Mouse (Mus musculus): ENCODE data around the gene Cdk17. TPM values are rescaled to one million over a fixed set of nuclear protein-coding genes. Genes with fewer than 3 reads are reported as not detected.

Cdk17 gene
- polyA plus RNA-seq, 1 experiment from 2014 or later, result 17.2 TPM

DNA sequence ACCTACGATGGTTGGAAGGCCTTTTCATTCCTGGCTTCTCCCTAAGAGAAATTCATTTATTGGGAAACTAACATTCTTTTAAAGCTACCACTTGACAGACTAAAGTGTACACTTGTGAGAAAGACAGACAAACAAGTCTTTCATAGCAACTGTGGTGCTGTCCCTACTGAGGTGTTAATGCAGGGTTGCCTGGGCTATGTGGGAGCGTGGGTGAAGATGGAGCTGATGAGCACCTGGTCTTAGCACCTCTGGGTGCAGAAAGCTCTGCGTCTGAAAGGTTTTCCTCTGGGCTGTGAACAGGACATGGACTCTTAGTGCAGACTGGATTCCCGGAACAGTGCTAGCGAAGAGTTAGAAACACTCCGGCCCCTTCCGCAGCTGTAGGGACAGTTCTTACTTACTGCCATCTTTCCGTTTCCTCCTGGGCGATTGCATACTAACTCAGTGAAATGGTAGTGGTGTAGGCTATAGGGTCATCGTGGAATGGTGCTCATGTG is 83.6 kb downstream of the Cdk17 start:
- Histone ChIP-seq H3K36me3 (peaks cover 52% of the 10 kb centered on the region), H3K27me3 (no peaks in the 10 kb centered on the region), H3K9me3 (replicated peaks) (no peaks in the 10 kb centered on the region), H3K4me1 (peaks cover 30% of the 10 kb centered on the region), H3K9ac (no peak overlapping the region), H3K27ac (no peak overlapping the region), H3K4me2 (no peak overlapping the region), H3K4me3 (replicated peaks) (no peak overlapping the region)
- ATAC-seq (replicated peaks; ENCODE audit: low FRiP score), result no peak
- 75% methylated on average over 10 of the region's 10 CpGs for WGBS

DNA sequence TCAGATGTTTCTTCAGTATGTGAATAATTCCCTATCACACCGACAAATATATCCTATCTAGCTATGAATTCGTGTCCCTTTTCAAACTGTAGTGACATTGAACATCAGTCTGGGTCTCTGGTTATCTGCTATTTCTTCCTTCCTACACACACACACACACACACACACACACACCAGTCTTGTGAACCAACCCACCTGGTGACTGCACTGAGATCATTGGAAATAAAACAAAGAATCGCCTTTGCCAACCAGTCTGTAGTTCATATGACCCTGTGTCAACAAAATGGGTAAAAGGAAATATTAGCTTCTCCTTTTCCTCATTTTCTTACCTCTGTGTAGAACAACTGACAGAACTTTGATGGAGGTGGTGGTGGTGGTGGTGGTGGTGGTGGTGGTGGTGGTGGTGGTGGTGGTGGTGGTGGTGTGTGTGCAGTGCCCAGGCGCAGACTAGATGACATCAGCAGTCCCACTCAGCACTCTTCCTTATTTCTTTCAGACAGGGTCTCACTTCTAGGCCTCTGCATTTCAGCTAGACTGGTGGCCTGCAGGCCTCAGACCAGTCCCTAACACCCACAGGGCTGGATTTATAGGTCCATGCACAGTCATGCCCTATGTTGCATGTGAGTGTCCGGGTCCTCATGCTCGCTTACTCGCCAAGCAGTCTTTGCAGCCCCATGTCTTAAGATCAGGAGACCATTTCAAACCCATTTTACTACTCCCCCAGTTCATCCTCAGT is 85.7 kb downstream of the Cdk17 start:
- Histone ChIP-seq H3K9me3 (replicated peaks) (no peaks in the 10 kb centered on the region), H3K9ac (no peak overlapping the region), H3K36me3 (peaks cover 44% of the 10 kb centered on the region), H3K4me1 (peaks cover 33% of the 10 kb centered on the region), H3K27ac (no peak overlapping the region), H3K4me3 (replicated peaks) (no peak overlapping the region), H3K27me3 (no peaks in the 10 kb centered on the region), H3K4me2 (no peak overlapping the region)
- ATAC-seq (replicated peaks; ENCODE audit: low FRiP score), result no peak
- 94% methylated on average over 7 of the region's 7 CpGs for WGBS

- H3K4me3 ChIP-seq (replicated peaks), result no peak overlapping the region
- peaks cover 27% of the 10 kb centered on the region for H3K4me1 ChIP-seq
- 82% methylated on average over 12 of the region's 12 CpGs for WGBS
- ATAC-seq (replicated peaks; ENCODE audit: low FRiP score), result no peak; the same call in 1 of the 2 replicates
- H3K9me3 ChIP-seq (replicated peaks), result no peaks in the 10 kb centered on the region
- peak overlapping the region; percentile 62 for H3K27ac ChIP-seq
- H3K4me2 ChIP-seq, result no peak overlapping the region
- H3K27me3 ChIP-seq, result no peaks in the 10 kb centered on the region
- no peak overlapping the region for H3K9ac ChIP-seq
- peaks cover 42% of the 10 kb centered on the region for H3K36me3 ChIP-seq
These were observed 86.7 kb downstream of the Cdk17 start for GRCm38 (mm10) chr10:93247422-93247821.

- ATAC-seq (replicated peaks; ENCODE audit: low FRiP score), result peak; percentile 71
- Histone ChIP-seq H3K4me2 (no peak overlapping the region), H3K9ac (no peak overlapping the region), H3K9me3 (replicated peaks) (no peaks in the 10 kb centered on the region), H3K27ac (peak overlapping the region; percentile 62; the same call in 1 of the 2 replicates), H3K4me1 (peaks cover 27% of the 10 kb centered on the region), H3K27me3 (no peaks in the 10 kb centered on the region), H3K4me3 (replicated peaks) (no peak overlapping the region), H3K36me3 (peaks cover 47% of the 10 kb centered on the region)
- WGBS, result 32% methylated on average over 6 of the region's 6 CpGs
These were observed 87.2 kb downstream of the Cdk17 start for GRCm38 (mm10) chr10:93247902-93248301.

- 80% methylated on average over 8 of the region's 8 CpGs for WGBS
- Histone ChIP-seq H3K4me2 (no peak overlapping the region), H3K9me3 (replicated peaks) (no peaks in the 10 kb centered on the region), H3K36me3 (peaks cover 52% of the 10 kb centered on the region), H3K4me1 (peaks cover 31% of the 10 kb centered on the region), H3K4me3 (replicated peaks) (no peak overlapping the region), H3K27me3 (no peaks in the 10 kb centered on the region), H3K9ac (no peak overlapping the region), H3K27ac (peak overlapping the region; percentile 37; the same call in 1 of the 2 replicates)
- ATAC-seq (replicated peaks; ENCODE audit: low FRiP score), result no peak
These were observed 87.7 kb downstream of the Cdk17 start for GRCm38 (mm10) chr10:93248416-93248815.

DNA sequence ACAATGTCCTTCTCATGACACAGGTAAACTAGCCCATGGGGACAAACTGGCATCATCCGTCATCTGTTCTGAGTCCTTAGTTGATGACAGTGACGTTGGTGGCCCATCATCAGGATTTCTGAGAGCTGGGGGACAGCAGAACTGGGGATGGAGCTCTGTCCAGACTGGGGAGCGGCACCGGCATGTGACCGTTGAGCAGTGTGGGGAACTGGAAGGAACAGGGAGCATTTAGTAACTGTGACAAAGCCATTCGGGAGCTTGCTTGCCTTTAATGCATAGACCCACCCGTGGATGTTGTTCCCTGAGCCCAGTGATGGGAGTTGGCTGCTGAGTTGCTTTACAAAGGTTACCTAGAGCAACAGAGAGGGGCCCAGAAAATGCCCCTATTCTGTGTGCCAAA is 89.2 kb downstream of the Cdk17 start:
- Histone ChIP-seq H3K27ac (no peak overlapping the region), H3K4me2 (no peak overlapping the region), H3K9me3 (replicated peaks) (no peaks in the 10 kb centered on the region), H3K4me1 (peaks cover 30% of the 10 kb centered on the region), H3K36me3 (peaks cover 58% of the 10 kb centered on the region), H3K9ac (no peak overlapping the region), H3K27me3 (no peaks in the 10 kb centered on the region), H3K4me3 (replicated peaks) (no peak overlapping the region)
- WGBS, result 79% methylated on average over 7 of the region's 7 CpGs
- no peak for ATAC-seq (replicated peaks; ENCODE audit: low FRiP score)

DNA sequence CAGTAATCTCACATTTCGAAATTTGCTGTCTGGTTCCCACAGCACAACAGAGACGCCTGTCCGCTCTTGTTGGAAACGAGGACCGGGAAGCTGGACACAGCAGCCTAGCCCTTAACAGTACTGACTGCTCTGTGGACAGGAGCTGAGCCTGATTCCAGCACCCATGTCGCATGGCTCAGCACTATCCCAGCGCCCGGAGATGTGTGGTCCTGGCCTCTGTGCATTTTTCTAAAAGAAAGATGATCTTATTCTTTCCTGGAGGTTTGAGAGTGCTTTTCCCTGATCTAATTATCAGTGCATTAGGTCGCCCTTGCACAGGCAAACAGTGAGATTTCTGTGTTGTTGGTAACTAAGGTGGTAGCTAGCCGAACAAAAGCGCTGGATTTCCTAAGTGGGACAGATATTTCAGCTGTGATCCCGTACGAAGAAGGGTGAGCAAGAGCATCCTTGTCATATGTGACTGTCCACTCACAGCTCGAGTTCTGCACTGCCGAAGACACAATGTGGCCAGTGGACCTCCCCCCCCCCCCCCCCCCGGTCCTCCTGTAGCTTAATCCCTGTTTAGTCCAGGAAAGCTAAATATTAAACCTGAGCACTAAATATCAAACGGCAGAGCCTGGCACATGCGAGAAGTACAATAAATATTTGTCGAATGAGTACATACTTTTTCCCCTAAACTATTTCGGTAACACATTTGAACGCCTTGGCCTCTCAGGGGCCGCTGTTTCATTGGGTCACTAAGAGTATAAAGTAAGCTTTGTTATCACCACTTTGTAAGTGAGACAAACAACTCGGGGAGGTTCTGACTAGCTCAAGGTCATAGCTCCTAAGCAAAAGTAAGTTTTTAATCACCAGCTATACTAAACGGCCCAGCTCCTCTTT is 90.0 kb downstream of the Cdk17 start:
- Histone ChIP-seq H3K9me3 (replicated peaks) (no peaks in the 10 kb centered on the region), H3K9ac (no peak overlapping the region), H3K27me3 (no peaks in the 10 kb centered on the region), H3K36me3 (peaks cover 58% of the 10 kb centered on the region), H3K4me2 (no peak overlapping the region), H3K4me1 (peaks cover 36% of the 10 kb centered on the region), H3K27ac (peak overlapping the region; percentile 42; the same call in 1 of the 2 replicates), H3K4me3 (replicated peaks) (no peak overlapping the region)
- WGBS, result 69% methylated on average over 24 of the region's 24 CpGs
- no peak for ATAC-seq (replicated peaks; ENCODE audit: low FRiP score)

DNA sequence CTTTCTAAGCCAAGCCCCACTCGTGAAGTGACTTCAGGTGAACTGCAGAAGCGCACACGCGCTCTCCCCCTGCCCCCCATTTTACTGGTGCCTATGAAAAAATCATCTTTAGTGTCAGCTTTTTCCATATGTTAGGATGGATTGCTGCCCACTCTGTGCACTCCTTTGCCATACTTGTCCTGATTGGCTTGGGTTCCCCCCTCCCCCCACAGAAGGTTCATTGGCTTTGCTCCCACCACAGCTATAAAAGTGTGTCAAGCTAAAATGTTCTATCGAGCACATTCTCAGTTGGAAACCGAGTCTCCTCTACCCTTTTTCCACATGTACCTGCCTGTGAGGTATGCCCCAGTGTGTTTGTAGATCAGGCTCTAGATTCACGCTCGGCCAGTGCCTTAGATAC is 90.8 kb downstream of the Cdk17 start:
- Histone ChIP-seq H3K27me3 (no peaks in the 10 kb centered on the region), H3K9ac (no peak overlapping the region), H3K4me1 (peaks cover 38% of the 10 kb centered on the region), H3K4me2 (no peak overlapping the region), H3K27ac (peak overlapping the region; percentile 42; the same call in 1 of the 2 replicates), H3K4me3 (replicated peaks) (no peak overlapping the region), H3K9me3 (replicated peaks) (no peaks in the 10 kb centered on the region), H3K36me3 (peaks cover 56% of the 10 kb centered on the region)
- no peak for ATAC-seq (replicated peaks; ENCODE audit: low FRiP score)
- WGBS, result 86% methylated on average over 8 of the region's 8 CpGs

GRCm38 (mm10) chr10:93252661-93253060 is 92.0 kb downstream of the Cdk17 start:
- H3K4me2 ChIP-seq, result no peak overlapping the region
- peaks cover 39% of the 10 kb centered on the region for H3K4me1 ChIP-seq
- 98% methylated on average over 2 of the region's 2 CpGs for WGBS
- no peaks in the 10 kb centered on the region for H3K9me3 ChIP-seq (replicated peaks)
- no peak overlapping the region for H3K4me3 ChIP-seq (replicated peaks)
- no peak overlapping the region for H3K9ac ChIP-seq
- no peak overlapping the region for H3K27ac ChIP-seq
- H3K27me3 ChIP-seq, result no peaks in the 10 kb centered on the region
- peaks cover 56% of the 10 kb centered on the region for H3K36me3 ChIP-seq
- no peak for ATAC-seq (replicated peaks; ENCODE audit: low FRiP score)

DNA sequence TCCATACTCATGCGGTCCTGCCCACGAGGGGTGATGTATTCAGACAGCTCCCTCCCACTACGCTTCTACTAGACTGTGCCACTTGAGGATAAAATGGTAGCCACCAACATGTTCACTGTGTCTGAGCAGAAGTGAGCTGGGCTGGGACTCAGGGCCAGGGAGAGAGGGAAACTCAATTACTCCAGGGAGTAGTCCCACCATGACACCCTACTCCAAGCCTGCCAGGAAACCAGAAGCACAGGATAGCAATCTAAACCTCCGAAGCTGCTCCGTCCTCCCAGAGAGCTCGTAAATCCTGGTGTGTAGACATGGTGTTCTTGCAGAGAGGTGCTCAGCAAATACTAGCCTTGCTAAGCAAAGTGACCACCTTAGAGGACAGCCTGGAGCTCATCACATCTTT is 92.5 kb downstream of the Cdk17 start:
- Histone ChIP-seq H3K9me3 (replicated peaks) (no peaks in the 10 kb centered on the region), H3K9ac (no peak overlapping the region), H3K4me1 (peaks cover 36% of the 10 kb centered on the region), H3K4me2 (no peak overlapping the region), H3K27me3 (no peaks in the 10 kb centered on the region), H3K36me3 (peaks cover 54% of the 10 kb centered on the region), H3K27ac (no peak overlapping the region), H3K4me3 (replicated peaks) (no peak overlapping the region)
- 64% methylated on average over 6 of the region's 6 CpGs for WGBS
- no peak for ATAC-seq (replicated peaks; ENCODE audit: low FRiP score)

GRCm38 (mm10) chr10:93255294-93255693 is 94.6 kb downstream of the Cdk17 start:
- Histone ChIP-seq H3K36me3 (peaks cover 44% of the 10 kb centered on the region), H3K9me3 (replicated peaks) (no peaks in the 10 kb centered on the region), H3K27me3 (no peaks in the 10 kb centered on the region), H3K4me1 (peaks cover 37% of the 10 kb centered on the region), H3K4me2 (no peak overlapping the region), H3K27ac (0 out of 2 replicates have a peak overlapping the region, but pooled peaks have one; percentile 23), H3K9ac (no peak overlapping the region), H3K4me3 (replicated peaks) (no peak overlapping the region)
- ATAC-seq (replicated peaks; ENCODE audit: low FRiP score), result no peak
- WGBS, result 60% methylated on average over 13 of the region's 13 CpGs

DNA sequence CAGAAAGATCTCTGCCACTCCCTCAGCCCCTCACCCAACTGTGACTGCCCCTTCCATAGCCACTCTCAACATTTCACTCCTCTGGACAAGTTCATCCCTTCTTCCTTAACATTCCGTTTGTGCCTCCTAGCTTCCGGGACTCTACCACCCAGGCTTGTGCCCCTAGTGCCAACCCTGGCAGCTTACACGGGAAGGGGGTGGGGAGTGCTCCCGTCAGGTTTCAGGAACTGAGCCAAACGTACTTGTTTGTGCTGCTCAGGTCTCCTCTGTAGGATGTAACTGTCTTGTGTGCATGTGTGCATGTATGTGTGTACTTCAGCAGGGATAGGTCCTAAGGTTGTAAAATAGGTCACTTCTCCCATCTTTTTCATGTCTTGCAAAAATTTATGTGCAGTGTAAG is 99.2 kb downstream of the Cdk17 start:
- Histone ChIP-seq H3K27ac (peak overlapping the region; percentile 27; the same call in 1 of the 2 replicates), H3K9ac (no peak overlapping the region), H3K36me3 (peaks cover 38% of the 10 kb centered on the region), H3K4me3 (replicated peaks) (no peak overlapping the region), H3K4me1 (peaks cover 51% of the 10 kb centered on the region), H3K4me2 (no peak overlapping the region), H3K27me3 (no peaks in the 10 kb centered on the region), H3K9me3 (replicated peaks) (no peaks in the 10 kb centered on the region)
- ATAC-seq (replicated peaks; ENCODE audit: low FRiP score), result no peak
- WGBS, result 70% methylated on average over 5 of the region's 5 CpGs
